Mouse (Mus musculus): ENCODE data around the gene Cmtm2b. TPM values are rescaled to one million over a fixed set of nuclear protein-coding genes. Genes with fewer than 3 reads are reported as not detected.

Gene Cmtm2b
- polyA plus RNA-seq, 1 experiment from 2014 or later: not detected

DNA sequence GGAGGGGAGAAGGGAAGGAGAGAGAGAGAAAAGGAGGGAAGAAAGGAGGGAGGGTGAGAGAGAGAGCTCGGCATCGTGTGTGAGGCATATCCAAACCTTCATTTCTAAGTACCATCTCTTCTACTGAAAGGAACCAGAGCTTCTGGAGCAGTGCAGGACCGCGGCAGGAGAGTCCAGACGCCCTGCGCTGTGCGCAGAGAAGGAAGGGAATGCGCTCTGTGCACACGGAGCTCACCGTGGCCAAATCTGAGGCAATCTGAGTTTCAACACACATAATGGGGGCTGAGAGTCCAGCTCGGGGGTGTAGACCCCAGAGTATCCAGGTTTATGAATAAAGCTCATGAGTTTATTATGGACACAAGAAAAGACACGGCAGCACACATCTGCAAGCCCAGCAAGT, 47.6 kb downstream of the Cmtm2b start:
- H3K9me3 ChIP-seq: no peaks in the 10 kb centered on the region
- WGBS: 87% methylated on average over 12 of the region's 12 CpGs
- 0 out of 2 replicates have a peak, but pooled peaks cover 5% of the 10 kb centered on the region for H3K36me3 ChIP-seq
- H3K4me1 ChIP-seq (replicated peaks): peaks cover 9% of the 10 kb centered on the region; the same call in 1 of the 2 replicates
- H3K27me3 ChIP-seq: no peaks in the 10 kb centered on the region
- H3K4me3 ChIP-seq (replicated peaks): no peak overlapping the region
- no peak for ATAC-seq (ENCODE audit: insufficient number of reproducible peaks, insufficient read depth, low FRiP score, low TSS enrichment, low read depth)
- no peak overlapping the region for H3K4me2 ChIP-seq
- no peak overlapping the region for H3K9ac ChIP-seq (replicated peaks)
- H3K27ac ChIP-seq: no peak overlapping the region

DNA sequence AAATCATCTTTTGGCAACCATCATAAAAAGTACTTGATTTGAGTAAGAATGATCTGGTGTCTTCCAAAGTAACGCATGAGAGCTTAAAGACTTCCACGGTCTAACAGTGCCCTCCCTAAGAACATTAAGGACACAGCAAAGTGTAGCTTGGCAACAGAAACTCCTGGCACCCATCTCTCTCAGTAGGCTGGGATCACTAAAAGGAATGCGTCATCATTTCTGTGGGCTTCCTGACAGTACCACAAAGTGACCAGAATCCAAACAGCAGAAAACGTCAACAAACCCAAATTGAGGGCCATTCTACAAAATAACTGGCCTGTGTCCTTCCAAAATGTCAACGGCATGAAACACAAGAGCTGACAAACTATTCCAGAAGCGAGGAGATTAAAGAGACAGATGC, 48.0 kb downstream of the Cmtm2b start:
- Histone ChIP-seq H3K9me3 (no peaks in the 10 kb centered on the region), H3K36me3 (0 out of 2 replicates have a peak, but pooled peaks cover 5% of the 10 kb centered on the region), H3K4me1 (replicated peaks) (peaks cover 13% of the 10 kb centered on the region), H3K9ac (replicated peaks) (no peak overlapping the region), H3K4me2 (no peak overlapping the region), H3K27ac (no peak overlapping the region), H3K4me3 (replicated peaks) (no peak overlapping the region), H3K27me3 (no peaks in the 10 kb centered on the region)
- no peak for ATAC-seq (ENCODE audit: insufficient number of reproducible peaks, insufficient read depth, low FRiP score, low TSS enrichment, low read depth)
- 74% methylated on average over 6 of the region's 6 CpGs for WGBS

DNA sequence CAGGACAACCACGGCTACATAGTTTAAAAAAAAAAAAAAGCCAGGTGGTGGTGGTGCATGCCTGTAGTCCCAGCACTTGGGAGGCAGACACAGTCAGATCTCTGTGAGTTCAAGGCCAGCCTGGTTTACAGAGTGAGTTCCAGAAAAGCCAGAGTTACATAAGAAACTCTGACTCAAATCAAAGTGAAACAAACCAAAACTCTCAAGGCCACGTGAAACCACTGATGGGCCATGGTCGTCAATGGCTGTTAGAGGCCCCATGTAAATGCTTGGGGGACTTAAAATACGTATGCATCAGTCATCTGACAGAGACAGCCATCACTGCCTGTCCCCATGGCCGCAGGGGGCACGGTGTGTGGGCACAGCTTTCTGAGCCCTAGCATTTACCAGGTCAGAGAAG, 49.1 kb downstream of the Cmtm2b start:
- WGBS: 91% methylated on average over 6 of the region's 6 CpGs
- Histone ChIP-seq H3K36me3 (0 out of 2 replicates have a peak, but pooled peaks cover 5% of the 10 kb centered on the region), H3K4me3 (replicated peaks) (no peak overlapping the region), H3K9ac (replicated peaks) (no peak overlapping the region), H3K27me3 (no peaks in the 10 kb centered on the region), H3K4me1 (replicated peaks) (peaks cover 21% of the 10 kb centered on the region), H3K9me3 (no peaks in the 10 kb centered on the region), H3K4me2 (no peak overlapping the region), H3K27ac (no peak overlapping the region)
- no peak for ATAC-seq (ENCODE audit: insufficient number of reproducible peaks, insufficient read depth, low FRiP score, low TSS enrichment, low read depth)

DNA sequence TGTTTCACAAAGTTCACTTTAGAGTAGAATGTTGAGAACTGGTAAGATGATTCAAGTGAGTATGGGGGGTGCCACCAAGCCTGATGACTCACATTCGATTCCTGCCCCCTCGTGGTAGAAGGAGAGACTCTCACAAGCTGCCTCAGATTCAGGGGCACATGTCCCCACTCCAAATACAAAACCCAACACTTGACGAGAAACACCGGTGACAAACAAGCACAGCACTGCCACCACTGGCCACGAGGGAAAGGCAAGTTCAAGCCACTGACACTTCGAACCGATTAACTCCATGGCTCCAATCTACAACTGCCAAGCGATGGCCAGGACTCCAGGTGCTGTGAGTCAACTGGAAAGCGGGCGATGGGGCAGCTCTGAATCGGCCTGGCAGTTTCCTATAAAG, 51.7 kb downstream of the Cmtm2b start:
- peaks cover 21% of the 10 kb centered on the region for H3K4me1 ChIP-seq (replicated peaks)
- H3K4me3 ChIP-seq (replicated peaks): no peak overlapping the region
- H3K36me3 ChIP-seq: 0 out of 2 replicates have a peak, but pooled peaks cover 5% of the 10 kb centered on the region
- no peaks in the 10 kb centered on the region for H3K9me3 ChIP-seq
- no peak overlapping the region for H3K9ac ChIP-seq (replicated peaks)
- H3K27me3 ChIP-seq: no peaks in the 10 kb centered on the region
- no peak overlapping the region for H3K4me2 ChIP-seq
- H3K27ac ChIP-seq: no peak overlapping the region
- no peak for ATAC-seq (ENCODE audit: insufficient number of reproducible peaks, insufficient read depth, low FRiP score, low TSS enrichment, low read depth)
- WGBS: 81% methylated on average over 11 of the region's 11 CpGs

DNA sequence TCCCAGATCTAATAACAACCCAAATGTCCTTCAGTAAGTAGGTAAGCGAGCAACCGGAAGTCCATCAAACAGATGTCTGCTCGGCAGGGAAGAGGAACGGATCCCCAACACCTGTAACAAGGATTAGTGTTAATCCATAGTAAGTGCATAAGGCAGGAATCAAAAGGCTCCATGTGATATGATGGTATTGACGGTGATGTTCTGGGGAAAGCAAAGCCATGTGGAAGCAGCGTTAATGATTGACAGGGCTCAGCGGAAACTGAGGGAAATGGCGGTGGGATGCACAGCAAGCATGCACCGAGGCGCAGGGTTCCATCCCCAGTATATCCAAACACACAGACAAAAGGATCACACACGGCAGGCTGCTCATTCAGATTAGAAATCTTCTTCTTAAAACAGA, 52.2 kb downstream of the Cmtm2b start:
- Histone ChIP-seq H3K27me3 (no peaks in the 10 kb centered on the region), H3K9me3 (no peaks in the 10 kb centered on the region), H3K36me3 (0 out of 2 replicates have a peak, but pooled peaks cover 5% of the 10 kb centered on the region), H3K9ac (replicated peaks) (no peak overlapping the region), H3K4me1 (replicated peaks) (peaks cover 21% of the 10 kb centered on the region), H3K4me3 (replicated peaks) (no peak overlapping the region), H3K4me2 (no peak overlapping the region), H3K27ac (no peak overlapping the region)
- ATAC-seq (ENCODE audit: insufficient number of reproducible peaks, insufficient read depth, low FRiP score, low TSS enrichment, low read depth): no peak
- WGBS: 75% methylated on average over 11 of the region's 11 CpGs

DNA sequence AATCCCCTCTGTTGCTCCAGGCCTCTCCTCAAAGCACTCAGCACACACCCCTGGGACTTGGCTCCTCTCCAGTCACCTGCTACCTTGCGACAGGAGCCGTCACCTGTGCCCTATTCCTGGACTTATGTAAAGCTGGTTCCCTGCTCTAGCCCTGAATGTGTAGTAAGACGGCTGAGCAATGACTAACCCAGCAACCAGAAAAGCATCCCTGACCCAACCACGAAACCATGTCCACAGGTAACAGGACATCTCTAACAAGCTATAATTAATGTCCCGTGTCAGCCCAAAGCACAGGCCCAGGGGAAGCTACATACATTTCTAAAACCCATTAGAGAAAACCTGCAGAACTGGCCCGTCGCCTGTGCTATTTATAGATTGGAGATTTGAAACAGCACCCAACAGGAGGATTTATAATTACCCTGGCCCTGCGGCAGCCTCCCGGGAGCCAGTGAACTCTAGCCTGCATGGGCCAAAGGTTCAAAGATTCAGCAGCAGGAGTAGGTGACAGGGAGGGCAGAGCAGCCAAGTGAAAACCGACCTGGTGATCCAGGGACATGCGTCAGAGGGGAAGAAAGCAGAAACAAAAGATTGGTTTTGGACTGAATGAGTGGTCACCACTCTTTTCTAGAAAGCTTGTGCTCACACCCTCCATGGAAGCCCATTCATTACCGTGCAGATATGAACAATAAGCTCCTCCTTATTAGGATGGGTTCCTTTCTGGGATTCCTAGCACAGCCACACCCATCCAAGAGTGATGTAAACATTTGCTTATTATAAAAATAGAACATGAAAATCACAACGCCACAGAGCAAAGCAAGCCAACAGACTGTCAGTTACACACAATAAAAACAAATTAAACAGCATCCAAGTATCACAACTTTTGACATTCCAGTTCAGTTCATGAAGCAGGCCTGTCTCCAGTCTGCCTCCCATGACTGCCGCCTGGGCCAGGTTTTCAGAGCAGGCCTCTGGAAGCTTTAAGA, 53.1 kb downstream of the Cmtm2b start:
- no peak for ATAC-seq (ENCODE audit: insufficient number of reproducible peaks, insufficient read depth, low FRiP score, low TSS enrichment, low read depth)
- WGBS: 50% methylated on average over 14 of the region's 14 CpGs

DNA sequence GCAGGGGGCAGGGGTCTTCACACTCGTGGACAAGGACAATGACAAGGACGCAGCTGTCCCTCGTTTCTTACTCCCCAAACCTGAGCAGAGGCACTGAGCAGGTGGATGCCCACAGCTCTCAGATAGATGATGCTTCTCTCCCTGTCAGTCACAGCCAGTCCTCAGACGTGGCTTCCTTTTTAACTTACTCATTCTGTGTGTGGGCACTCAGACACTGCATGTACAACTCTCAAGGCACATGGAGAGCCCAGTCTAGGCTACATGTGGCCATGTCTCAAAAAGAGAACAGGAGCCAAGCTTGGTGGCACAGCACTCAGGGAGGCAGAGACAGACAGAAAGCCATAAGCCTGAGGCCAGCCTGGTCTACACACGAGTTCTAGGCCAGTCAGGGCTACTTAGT, 53.9 kb downstream of the Cmtm2b start:
- Histone ChIP-seq H3K27me3 (no peaks in the 10 kb centered on the region), H3K27ac (no peak overlapping the region), H3K9ac (replicated peaks) (no peak overlapping the region), H3K4me3 (replicated peaks) (no peak overlapping the region), H3K4me1 (replicated peaks) (peaks cover 27% of the 10 kb centered on the region), H3K9me3 (no peaks in the 10 kb centered on the region), H3K4me2 (no peak overlapping the region), H3K36me3 (0 out of 2 replicates have a peak, but pooled peaks cover 5% of the 10 kb centered on the region)
- WGBS: 72% methylated on average over 5 of the region's 5 CpGs
- no peak for ATAC-seq (ENCODE audit: insufficient number of reproducible peaks, insufficient read depth, low FRiP score, low TSS enrichment, low read depth)

More for the DNA sequence above, 53.1 kb downstream of the Cmtm2b start:
- Histone ChIP-seq H3K36me3 (0 out of 2 replicates have a peak, but pooled peaks cover 5% of the 10 kb centered on the region), H3K4me2 (no peak overlapping the region), H3K27me3 (no peaks in the 10 kb centered on the region), H3K4me3 (replicated peaks) (no peak overlapping the region), H3K9ac (replicated peaks) (no peak overlapping the region), H3K4me1 (replicated peaks) (peaks cover 22% of the 10 kb centered on the region), H3K9me3 (no peaks in the 10 kb centered on the region), H3K27ac (no peak overlapping the region)

DNA sequence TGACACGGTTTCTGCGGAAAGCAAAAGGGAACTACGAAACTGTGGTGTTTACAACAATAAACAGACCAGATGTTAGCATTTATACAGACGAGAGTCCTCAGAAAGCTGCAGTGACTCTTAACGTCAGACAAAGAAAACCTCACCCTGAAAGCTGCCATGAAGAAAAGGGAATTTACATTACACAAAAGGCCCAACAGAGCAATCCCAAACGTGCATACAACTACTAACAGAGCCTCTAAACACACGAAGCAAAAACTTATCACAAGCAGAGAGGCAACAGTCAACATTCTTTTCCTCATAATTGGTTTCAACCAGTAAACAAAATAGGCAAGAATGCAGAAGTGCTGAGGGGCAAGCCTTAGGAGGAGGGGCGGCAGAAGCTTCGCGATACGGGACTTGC, 54.6 kb downstream of the Cmtm2b start:
- no peak for ATAC-seq (ENCODE audit: insufficient number of reproducible peaks, insufficient read depth, low FRiP score, low TSS enrichment, low read depth)
- H3K27me3 ChIP-seq: no peaks in the 10 kb centered on the region
- peaks cover 28% of the 10 kb centered on the region for H3K4me1 ChIP-seq (replicated peaks)
- no peaks in the 10 kb centered on the region for H3K36me3 ChIP-seq
- H3K9me3 ChIP-seq: no peaks in the 10 kb centered on the region
- no peak overlapping the region; the same call in 1 of the 2 replicates for H3K27ac ChIP-seq
- 49% methylated on average over 11 of the region's 11 CpGs for WGBS
- H3K9ac ChIP-seq (replicated peaks): no peak overlapping the region
- no peak overlapping the region for H3K4me3 ChIP-seq (replicated peaks)
- no peak overlapping the region for H3K4me2 ChIP-seq

DNA sequence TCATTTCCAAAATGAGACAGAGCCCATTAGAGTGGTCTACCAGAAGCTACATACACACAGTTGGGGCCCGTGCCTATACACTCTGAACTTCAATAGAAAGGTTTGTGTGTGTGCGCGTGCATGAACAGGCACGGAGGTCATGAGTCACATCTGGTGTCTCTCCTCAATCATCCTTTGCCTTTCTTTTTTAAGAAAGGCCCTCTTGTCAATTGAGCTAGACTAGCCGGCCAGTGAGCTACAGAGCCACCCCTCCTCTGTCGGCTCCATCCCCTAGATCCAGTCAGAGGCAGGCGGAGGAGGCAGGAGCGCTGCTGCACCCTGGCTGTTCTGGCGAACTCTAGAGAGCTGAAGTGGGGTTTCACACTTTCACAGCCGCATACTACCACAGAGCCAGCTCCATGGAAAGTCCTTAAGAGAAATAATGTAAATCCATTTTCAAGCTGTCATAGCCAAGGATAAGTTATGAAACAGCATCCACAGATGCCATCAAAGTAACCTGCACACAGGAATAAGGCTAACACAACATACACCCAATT, 57.3 kb downstream of the Cmtm2b start:
- no peaks in the 10 kb centered on the region for H3K27me3 ChIP-seq
- no peak overlapping the region for H3K27ac ChIP-seq
- H3K36me3 ChIP-seq: no peaks in the 10 kb centered on the region
- no peaks in the 10 kb centered on the region for H3K9me3 ChIP-seq
- ATAC-seq (ENCODE audit: insufficient number of reproducible peaks, insufficient read depth, low FRiP score, low TSS enrichment, low read depth): no peak
- peaks cover 36% of the 10 kb centered on the region for H3K4me1 ChIP-seq (replicated peaks)
- H3K4me3 ChIP-seq (replicated peaks): no peak overlapping the region
- H3K9ac ChIP-seq (replicated peaks): no peak overlapping the region
- WGBS: 68% methylated on average over 10 of the region's 10 CpGs
- H3K4me2 ChIP-seq: no peak overlapping the region

DNA sequence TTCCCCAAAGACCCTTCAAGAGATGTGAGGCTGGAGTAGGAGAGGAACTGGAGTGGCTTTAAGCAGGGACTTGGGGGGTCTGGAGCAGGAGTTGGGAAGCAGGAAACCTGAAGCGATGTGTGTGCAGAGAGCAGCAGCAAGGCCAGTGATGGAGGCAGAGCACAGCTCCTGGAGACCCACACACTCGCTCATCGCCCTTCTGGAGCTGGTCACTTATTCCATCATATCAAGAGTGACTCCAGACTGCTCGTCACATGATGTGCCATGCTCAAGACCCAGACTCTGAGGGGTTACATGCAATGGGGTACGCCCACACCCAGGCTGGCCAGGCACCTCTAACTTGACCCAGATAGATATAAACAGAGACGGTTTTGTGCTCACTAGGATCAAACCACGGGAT, 58.2 kb downstream of the Cmtm2b start:
- Histone ChIP-seq H3K4me1 (replicated peaks) (peaks cover 30% of the 10 kb centered on the region), H3K9me3 (no peaks in the 10 kb centered on the region), H3K36me3 (no peaks in the 10 kb centered on the region), H3K27ac (no peak overlapping the region), H3K9ac (replicated peaks) (no peak overlapping the region), H3K4me2 (no peak overlapping the region), H3K27me3 (no peaks in the 10 kb centered on the region), H3K4me3 (replicated peaks) (no peak overlapping the region)
- 89% methylated on average over 7 of the region's 7 CpGs for WGBS
- no peak for ATAC-seq (ENCODE audit: insufficient number of reproducible peaks, insufficient read depth, low FRiP score, low TSS enrichment, low read depth)
